Mouse (Mus musculus) ES-E14 (cell line): ENCODE measurements around the gene Gorab. TPM values are rescaled to one million over a fixed set of nuclear protein-coding genes. Genes with fewer than 3 reads are reported as not detected.

Source experiments
- DNase-seq: peaks from one replicate; pipeline ENCODE4 v3.0.0-alpha.2; 2013; ENCODE audit warnings: low read depth, low spot score
- H3K27ac ChIP-seq: 2 replicates; pipeline ENCODE4 v1.5.1; 2012; ENCODE audit warnings: low read depth, mild to moderate bottlenecking, low read length, moderate library complexity, mixed read lengths; ENCODE audit not compliant: poor library complexity, insufficient read depth, severe bottlenecking
- H3K36me3 ChIP-seq: 2 replicates; pipeline ENCODE4 v1.6.1; 2012; ENCODE audit warnings: mild to moderate bottlenecking, low read length, moderate library complexity, mixed read lengths; ENCODE audit not compliant: control insufficient read depth, poor library complexity, insufficient read depth, severe bottlenecking
- H3K4me1 ChIP-seq, 2 experiments: fragments of 150-350 bp in 1 of 2; sonication (generic) in 1 of 2; 2 replicates each; pipeline ENCODE4 v1.6.1; 2012; ENCODE audit warnings: low read length in 2 of 2, mild to moderate bottlenecking in 1 of 2, mixed read lengths in 1 of 2; ENCODE audit not compliant: control insufficient read depth in 2 of 2, insufficient read depth in 2 of 2, poor library complexity in 1 of 2
- H3K4me3 ChIP-seq, 2 experiments: fragments of 150-350 bp in 1 of 2; sonication (generic) in 1 of 2; 2 replicates each; pipeline ENCODE4 v1.5.1; 2012; ENCODE audit warnings: low read length in 2 of 2, low read depth in 1 of 2, mild to moderate bottlenecking in 1 of 2, mixed read lengths in 1 of 2; ENCODE audit not compliant: insufficient read depth in 1 of 2, poor library complexity in 1 of 2, severe bottlenecking in 1 of 2
- H3K9ac ChIP-seq: 2 replicates; pipeline ENCODE4 v1.6.1; 2012; ENCODE audit warnings: low read depth, mild to moderate bottlenecking, low read length, mixed read lengths; ENCODE audit not compliant: poor library complexity, insufficient read depth, severe bottlenecking
- H3K9me3 ChIP-seq: fragments of 150-350 bp; sonication (generic); 2 replicates; pipeline ENCODE4 v1.6.1; 2012; ENCODE audit warnings: low read depth, mild to moderate bottlenecking, low read length; ENCODE audit not compliant: control insufficient read depth, insufficient read depth
- CHD2 ChIP-seq: IDR thresholded peaks from 2 replicates; pipeline ENCODE4 v1.6.1; 2014; ENCODE audit warnings: mild to moderate bottlenecking, low read depth, low read length, inconsistent platforms
- HCFC1 ChIP-seq: IDR thresholded peaks from 2 replicates; pipeline ENCODE4 v1.6.1; 2012; ENCODE audit warnings: low read length, inconsistent platforms, borderline replicate concordance; ENCODE audit not compliant: insufficient read depth
- MAFK ChIP-seq: IDR thresholded peaks from 2 replicates; pipeline ENCODE4 v1.6.1; 2014; ENCODE audit warnings: mild to moderate bottlenecking, low read depth, low read length, inconsistent platforms; ENCODE audit not compliant: insufficient read depth
- ZC3H11A ChIP-seq: IDR thresholded peaks from 2 replicates; pipeline ENCODE4 v1.6.1; 2012; ENCODE audit warnings: low read depth, mild to moderate bottlenecking, inconsistent platforms, low read length, borderline replicate concordance
- ZNF384 ChIP-seq: IDR thresholded peaks from 2 replicates; pipeline ENCODE4 v1.6.1; 2012; ENCODE audit warnings: low read depth, low read length, inconsistent platforms
- in situ Hi-C, 2 experiments: fragments of 600-800 bp; cut with MboI; formaldehyde crosslinking; loops; one replicate each; pipeline ENCODE4 v1.15.1; 2025; ENCODE audit warnings: low sequenced_read_pairs in 2 of 2, inconsistent platforms in 1 of 2; ENCODE audit not compliant: unreplicated experiment in 2 of 2
- total RNA-seq: library from RNA; depleted of rRNA; stranded (reverse); fragments of 300-350 nt; gene quantifications from 2 replicates; pipeline ENCODE4 v1.2.3, GENCODE M21; 2012; rRNA removed

The Gorab gene
- total RNA-seq, 1 experiment = 9.1 TPM

- no peaks in the 10 kb centered on the region for H3K36me3 ChIP-seq
- H3K4me1 ChIP-seq = no peaks in the 10 kb centered on the region
- H3K9ac ChIP-seq = no peak overlapping the region
- TF ChIP-seq CHD2 (no peak), ZNF384 (no peak), ZC3H11A (no peak), HCFC1 (no peak), MAFK (no peak)
- no peak overlapping the region for H3K27ac ChIP-seq
- in situ Hi-C loops = no loop called here
- no peak overlapping the region for H3K4me3 ChIP-seq
- no peaks in the 10 kb centered on the region for H3K9me3 ChIP-seq
- no peak for DNase-seq
Observed at GRCm38 (mm10) chr1:163339219-163339561, 64.3 kb downstream of the Gorab start.

- in situ Hi-C loops = no loop called here
- no peak overlapping the region for H3K4me3 ChIP-seq
Observed at GRCm38 (mm10) chr1:163338525-163339218, 64.8 kb downstream of the Gorab start.

GRCm38 (mm10) chr1:163337821-163338220 lies 65.6 kb downstream of the Gorab start:
- Histone ChIP-seq H3K36me3 (no peaks in the 10 kb centered on the region), H3K4me1 (no peaks in the 10 kb centered on the region)

More at GRCm38 (mm10) chr1:163338525-163339218, 64.8 kb downstream of the Gorab start:
- Histone ChIP-seq H3K9me3 (no peaks in the 10 kb centered on the region), H3K36me3 (no peaks in the 10 kb centered on the region), H3K9ac (no peak overlapping the region), H3K27ac (no peak overlapping the region), H3K4me1 (no peaks in the 10 kb centered on the region)
- no peak for DNase-seq
- TF ChIP-seq HCFC1 = no peak
- no peak for TF ChIP-seq MAFK
- TF ChIP-seq ZNF384 = no peak
- TF ChIP-seq ZC3H11A = no peak
- no peak for TF ChIP-seq CHD2

More at GRCm38 (mm10) chr1:163337821-163338220, 65.6 kb downstream of the Gorab start:
- Histone ChIP-seq H3K9ac (no peak overlapping the region), H3K9me3 (no peaks in the 10 kb centered on the region), H3K27ac (no peak overlapping the region), H3K4me3 (no peak overlapping the region)
- TF ChIP-seq HCFC1 (no peak), CHD2 (no peak), MAFK (no peak), ZNF384 (no peak), ZC3H11A (no peak)
- no peak for DNase-seq
- in situ Hi-C loops = no loop called here

Other genes with a start within 250 kb of the Gorab start
- gene Prrx1, start 90.0 kb downstream of the Gorab start, total RNA-seq = 0.16 and 1.1 TPM in 2 replicates